Mouse (Mus musculus) lung, embryonic 14.5 days (tissue): Measurements from ENCODE around the gene Gm28308. TPM values are rescaled to one million over a fixed set of nuclear protein-coding genes. Genes with fewer than 3 reads are reported as not detected.

Experiments used
- ATAC-seq: fragments of 200-750 bp; cut with Nextera tagmentation; 2 replicates; pipeline ENCODE4 v1.8.0; 2017; ENCODE audit warnings: mild to moderate bottlenecking, moderate TSS enrichment, moderate library complexity; ENCODE audit not compliant: insufficient read depth
- DNase-seq: peaks from one replicate; pipeline ENCODE4 v3.0.0-alpha.2; 2015
- H3K27ac ChIP-seq: fragments of 300-500 bp; sonication (generic); 2 replicates; pipeline ENCODE4 v1.5.1; 2014; ENCODE audit warnings: low read depth, mild to moderate bottlenecking, moderate library complexity
- H3K27me3 ChIP-seq: fragments of 300-500 bp; sonication (generic); 2 replicates; pipeline ENCODE4 v1.6.1; 2014; ENCODE audit warnings: low read length, control low read depth; ENCODE audit not compliant: insufficient read depth
- H3K36me3 ChIP-seq: fragments of 300-500 bp; sonication (generic); 2 replicates; pipeline ENCODE4 v1.6.1; 2014; ENCODE audit warnings: control low read depth; ENCODE audit not compliant: insufficient read depth
- H3K4me1 ChIP-seq: fragments of 300-500 bp; sonication (generic); 2 replicates; pipeline ENCODE4 v1.6.1; 2014; ENCODE audit warnings: antibody characterized with exemption, control low read depth; ENCODE audit not compliant: insufficient read depth
- H3K4me2 ChIP-seq: fragments of 300-500 bp; sonication (generic); 2 replicates; pipeline ENCODE4 v1.6.1; 2014; ENCODE audit warnings: mild to moderate bottlenecking
- H3K4me3 ChIP-seq: fragments of 300-500 bp; sonication (generic); 2 replicates; pipeline ENCODE4 v1.5.1; 2014; ENCODE audit warnings: low read depth, low read length
- H3K9ac ChIP-seq: fragments of 300-500 bp; sonication (generic); 2 replicates; pipeline ENCODE4 v1.6.1; 2014
- H3K9me3 ChIP-seq: fragments of 300-500 bp; sonication (generic); 2 replicates; pipeline ENCODE4 v1.6.1; 2016; ENCODE audit warnings: low read depth, low read length, control low read depth
- CTCF ChIP-seq: IDR thresholded peaks from 2 replicates; pipeline ENCODE4 v1.5.1; 2016; ENCODE audit warnings: antibody characterized with exemption, low read depth
- WGBS: fragments of 180-500 bp; shearing (Covaris S2); extraction: QIAGEN DNeasy Blood & Tissue Kit; methylation state at CpG from one replicate; pipeline ENCODE4 v1.1.7; 2014; 5-methylcytosine and 5-hydroxymethylcytosine counted together
- polyA plus RNA-seq: library from polyadenylated mRNA; unstranded; fragments of >200 nt; fragmentation: Nextera tagmentation; extraction: Ambion mirVana; gene quantifications from 2 replicates; pipeline ENCODE4 v1.2.1, GENCODE M21; 2014

Gene Gm28308
- polyA plus RNA-seq, 1 experiment from 2014 or later = not detected

- Histone ChIP-seq H3K9me3 (no peaks in the 10 kb centered on the region), H3K4me2 (peak within 1 kb of the TSS; percentile 87), H3K27ac (peak within 1 kb of the TSS; percentile 99), H3K36me3 (peaks cover 7% of the 10 kb centered on the region; the same call in 1 of the 2 replicates), H3K4me1 (peaks cover 25% of the 10 kb centered on the region), H3K27me3 (peaks cover 25% of the 10 kb centered on the region), H3K9ac (peak within 1 kb of the TSS; percentile 96), H3K4me3 (peak within 1 kb of the TSS; percentile 70)
- ATAC-seq = no peak
- TF ChIP-seq CTCF = no peak
- peak; percentile 59 for DNase-seq
- WGBS = 1% methylated on average over 79 of the region's 102 CpGs
Observed at GRCm38 (mm10) chr6:52190906-52191810, 22.0 kb downstream of the Gm28308 start, which contains the start of gene Hoxa4. Hoxa4 (minus strand) TSS chr6:52191753.

- Histone ChIP-seq H3K36me3 (peaks cover 7% of the 10 kb centered on the region; the same call in 1 of the 2 replicates), H3K27ac (peak overlapping the region; percentile 99), H3K4me3 (peak overlapping the region; percentile 70), H3K9me3 (no peaks in the 10 kb centered on the region), H3K4me2 (peak overlapping the region; percentile 87), H3K4me1 (peaks cover 26% of the 10 kb centered on the region), H3K9ac (peak overlapping the region; percentile 96), H3K27me3 (peaks cover 31% of the 10 kb centered on the region)
- no peak for ATAC-seq
- 2% methylated on average over 23 of the region's 23 CpGs for WGBS
- peak; percentile 68 for DNase-seq
- TF ChIP-seq CTCF = peak; percentile 14; the same call in 1 of the 2 replicates
Observed at GRCm38 (mm10) chr6:52190410-52190809, 22.7 kb downstream of the Gm28308 start.

- ATAC-seq (no peak), DNase-seq (no peak)
- 11% methylated on average over 8 of the region's 8 CpGs for whole genome bisulfite sequencing
- peak overlapping the region; percentile 70 for H3K4me3 ChIP-seq
- peak overlapping the region; percentile 87 for H3K4me2 ChIP-seq
- peak overlapping the region; percentile 99 for H3K27ac ChIP-seq
- TF ChIP-seq CTCF = no peak
- H3K9ac ChIP-seq = peak overlapping the region; percentile 96
- H3K27me3 ChIP-seq = peaks cover 34% of the 10 kb centered on the region
- H3K9me3 ChIP-seq = no peaks in the 10 kb centered on the region
- peaks cover 28% of the 10 kb centered on the region for H3K4me1 ChIP-seq
- peaks cover 6% of the 10 kb centered on the region; the same call in 1 of the 2 replicates for H3K36me3 ChIP-seq
Observed at GRCm38 (mm10) chr6:52189909-52190308, 23.2 kb downstream of the Gm28308 start.

GRCm38 (mm10) chr6:52189172-52189591 lies 24.0 kb downstream of the Gm28308 start:
- peak overlapping the region; percentile 87 for H3K4me2 ChIP-seq
- 8% methylated on average over 5 of the region's 5 CpGs for WGBS
- ATAC-seq (peak; percentile 87), DNase-seq (peak; percentile 94)
- H3K36me3 ChIP-seq = peaks cover 3% of the 10 kb centered on the region; the same call in 1 of the 2 replicates
- H3K27me3 ChIP-seq = peaks cover 36% of the 10 kb centered on the region
- no peaks in the 10 kb centered on the region for H3K9me3 ChIP-seq
- H3K4me3 ChIP-seq = peak overlapping the region; percentile 70
- H3K4me1 ChIP-seq = peaks cover 28% of the 10 kb centered on the region
- peak overlapping the region; percentile 96 for H3K9ac ChIP-seq
- no peak for TF ChIP-seq CTCF
- H3K27ac ChIP-seq = peak overlapping the region; percentile 99

GRCm38 (mm10) chr6:52186500-52186899 lies 26.6 kb downstream of the Gm28308 start:
- WGBS = 45% methylated on average over 1 of the region's 1 CpGs
- Histone ChIP-seq H3K9me3 (no peaks in the 10 kb centered on the region), H3K27me3 (peaks cover 43% of the 10 kb centered on the region), H3K9ac (no peak overlapping the region), H3K4me2 (no peak overlapping the region), H3K36me3 (peaks cover 3% of the 10 kb centered on the region; the same call in 1 of the 2 replicates), H3K27ac (no peak overlapping the region), H3K4me1 (peaks cover 39% of the 10 kb centered on the region), H3K4me3 (no peak overlapping the region)
- DNase-seq (peak; percentile 45), ATAC-seq (no peak)
- peak; percentile 44 for TF ChIP-seq CTCF

- H3K4me3 ChIP-seq = no peak overlapping the region
- WGBS = 23% methylated on average over 3 of the region's 3 CpGs
- no peak for TF ChIP-seq CTCF
- peak overlapping the region; percentile 53 for H3K4me2 ChIP-seq
- DNase-seq (no peak), ATAC-seq (no peak)
- H3K9ac ChIP-seq = no peak overlapping the region
- H3K36me3 ChIP-seq = peaks cover 3% of the 10 kb centered on the region; the same call in 1 of the 2 replicates
- H3K27ac ChIP-seq = peak overlapping the region; percentile 77; the same call in 1 of the 2 replicates
- peaks cover 45% of the 10 kb centered on the region for H3K27me3 ChIP-seq
- H3K4me1 ChIP-seq = peaks cover 45% of the 10 kb centered on the region
- H3K9me3 ChIP-seq = no peaks in the 10 kb centered on the region
Observed at GRCm38 (mm10) chr6:52185834-52186233, 27.3 kb downstream of the Gm28308 start.

- H3K4me2 ChIP-seq = peak overlapping the region; percentile 53
- H3K4me3 ChIP-seq = peak overlapping the region; percentile 13; the same call in 1 of the 2 replicates
- H3K4me1 ChIP-seq = peaks cover 46% of the 10 kb centered on the region
- no peak for TF ChIP-seq CTCF
- DNase-seq = peak; percentile 90
- no peaks in the 10 kb centered on the region for H3K9me3 ChIP-seq
- ATAC-seq = no peak
- peaks cover 43% of the 10 kb centered on the region for H3K27me3 ChIP-seq
- peaks cover 3% of the 10 kb centered on the region; the same call in 1 of the 2 replicates for H3K36me3 ChIP-seq
- peak overlapping the region; percentile 6; the same call in 1 of the 2 replicates for H3K9ac ChIP-seq
- peak overlapping the region; percentile 77 for H3K27ac ChIP-seq
- WGBS = 2% methylated on average over 19 of the region's 19 CpGs
Observed at GRCm38 (mm10) chr6:52185222-52185621, 27.9 kb downstream of the Gm28308 start.
